Mouse (Mus musculus): Measurements from ENCODE around the gene Grap2.
"Not testable (repeated sequence)": the region's sequence is repeated elsewhere in the genome, so short reads cannot be mapped to it uniquely, and the experiment has no call there.

Grap2 gene

GRCm38 (mm10) chr15:80566696-80567095, 5.7 kb upstream of the Grap2 start:
- DNase-seq (ENCODE audit: low spot score in 2 of 2), result no peak

DNA sequence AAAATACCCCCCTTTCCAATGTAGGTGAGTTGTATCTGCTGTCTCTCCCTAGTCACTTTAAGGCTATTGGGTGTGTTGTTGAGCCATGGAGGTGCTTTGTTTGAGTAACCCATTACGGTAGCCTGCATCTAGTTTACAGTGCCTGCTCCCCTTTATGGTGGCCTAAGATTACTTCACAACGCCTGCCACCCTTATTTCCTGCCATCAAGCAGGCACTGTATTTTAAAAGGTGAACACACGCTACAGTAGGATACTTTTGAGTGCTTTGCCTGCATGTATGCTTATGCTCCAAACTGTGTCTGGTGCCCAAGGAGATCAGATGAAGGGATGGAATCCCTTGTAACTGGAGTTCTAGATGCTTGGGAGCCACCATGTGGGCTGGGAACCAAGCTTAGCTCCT, 5.3 kb upstream of the Grap2 start:
- DNase-seq (ENCODE audit: low spot score in 2 of 2), result no peak

DNA sequence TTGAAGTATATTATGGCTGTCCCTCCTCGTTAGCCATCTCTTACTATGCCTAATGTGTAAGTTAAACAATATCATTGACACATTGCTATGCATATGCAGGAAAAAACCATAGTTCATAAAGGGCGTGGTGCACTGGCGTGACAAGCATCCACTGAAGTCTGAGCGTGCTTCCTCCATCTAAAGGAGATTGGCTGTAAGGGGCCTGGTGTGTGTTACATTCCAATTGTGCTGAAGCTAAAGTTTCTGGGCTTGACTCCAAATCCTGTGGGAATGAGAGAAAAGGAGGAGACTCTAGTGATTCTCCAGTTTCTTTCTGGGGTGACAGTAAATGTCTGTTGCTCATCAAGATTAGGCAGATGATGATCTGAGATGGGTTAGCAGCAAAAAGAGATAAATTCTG, 4.7 kb upstream of the Grap2 start:
- DNase-seq (ENCODE audit: low spot score in 2 of 2), result no peak

DNA sequence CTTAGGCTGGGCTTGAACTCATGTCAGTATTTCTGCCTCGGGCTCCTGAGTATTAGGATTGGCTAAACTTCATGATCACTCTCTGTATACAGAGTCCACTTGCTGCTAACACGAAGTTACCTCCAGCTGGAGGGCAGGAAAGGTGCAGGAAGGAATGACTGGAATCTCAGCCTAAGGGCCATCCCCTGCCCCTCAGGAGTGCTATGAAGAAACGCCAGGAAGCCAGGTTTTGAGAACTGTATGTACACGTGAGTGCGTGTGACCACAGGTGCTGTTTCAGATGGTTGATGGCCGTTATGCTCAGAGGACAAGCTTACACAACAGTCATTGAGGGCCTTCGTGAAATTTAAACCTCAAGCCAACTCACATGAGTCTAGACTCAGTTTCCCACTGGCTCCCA, 3.2 kb upstream of the Grap2 start:
- DNase-seq (ENCODE audit: low spot score in 2 of 2), result no peak

DNA sequence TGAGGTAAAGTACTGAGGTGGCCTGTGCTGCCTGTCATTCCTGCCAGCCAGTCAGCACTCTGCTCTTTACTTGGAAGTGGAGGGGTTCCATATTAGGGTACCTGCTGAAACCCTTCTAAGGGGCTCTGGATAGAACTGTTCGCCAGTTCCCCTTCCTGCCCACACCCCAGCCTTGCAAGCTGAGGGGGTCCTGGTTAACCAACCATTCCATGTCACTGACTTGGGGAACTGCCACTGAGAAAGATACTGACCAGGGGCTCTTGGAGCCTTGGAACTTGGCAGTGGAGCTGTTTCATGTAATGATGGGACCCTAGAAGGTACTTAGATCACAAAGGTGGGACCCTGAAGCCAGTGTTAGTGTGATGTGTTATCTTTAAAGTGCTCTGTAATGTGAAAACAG, 2.2 kb upstream of the Grap2 start:
- DNase-seq (ENCODE audit: low spot score in 2 of 2), result no peak

- peak in 1 of 2 experiments; percentile 10 for DNase-seq (ENCODE audit: low spot score in 2 of 2)
These were observed 783 bp upstream of the Grap2 start for GRCm38 (mm10) chr15:80571611-80572010.

- no peak for DNase-seq (ENCODE audit: low spot score in 2 of 2)
These were observed 572 bp downstream of the Grap2 start for GRCm38 (mm10) chr15:80572811-80573520.

GRCm38 (mm10) chr15:80574211-80575040, 2.0 kb downstream of the Grap2 start:
- DNase-seq (ENCODE audit: low spot score in 2 of 2), result no peak

- DNase-seq (ENCODE audit: low spot score in 2 of 2), result no peak
These were observed 3.5 kb downstream of the Grap2 start for GRCm38 (mm10) chr15:80575817-80576370.

DNA sequence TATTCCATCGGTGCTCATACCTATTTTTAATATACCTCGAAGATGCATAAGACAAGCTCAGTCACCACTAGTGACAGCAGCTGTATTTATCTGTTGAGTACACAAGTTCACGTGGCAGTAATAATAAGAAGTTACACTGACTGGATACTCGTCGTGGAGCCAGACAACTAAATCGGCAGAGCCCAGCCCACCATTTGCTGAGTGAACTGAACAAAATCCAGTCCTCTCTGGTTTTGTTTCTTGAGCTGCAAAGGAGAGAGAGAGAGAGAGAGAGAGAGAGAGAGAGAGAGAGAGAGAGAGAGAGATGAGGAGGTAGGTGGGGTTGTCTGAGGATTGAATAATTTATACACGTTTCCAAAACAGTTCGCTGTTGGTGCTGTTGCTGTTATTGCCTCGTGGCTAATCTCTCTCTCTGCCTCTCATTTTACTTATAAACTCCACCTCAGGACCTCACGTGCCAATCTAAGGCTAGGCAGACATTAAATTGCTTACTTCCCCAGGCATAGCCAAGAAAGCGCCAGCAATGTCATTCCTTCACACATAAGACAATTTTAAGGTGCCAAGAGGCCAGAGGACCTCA, 4.1 kb downstream of the Grap2 start:
- DNase-seq (ENCODE audit: low spot score in 2 of 2), result no peak

GRCm38 (mm10) chr15:80577166-80577960, 5.0 kb downstream of the Grap2 start:
- no peak for DNase-seq (ENCODE audit: low spot score in 2 of 2)

GRCm38 (mm10) chr15:80579121-80579520, 6.7 kb downstream of the Grap2 start:
- no peak for DNase-seq (ENCODE audit: low spot score in 2 of 2)

DNA sequence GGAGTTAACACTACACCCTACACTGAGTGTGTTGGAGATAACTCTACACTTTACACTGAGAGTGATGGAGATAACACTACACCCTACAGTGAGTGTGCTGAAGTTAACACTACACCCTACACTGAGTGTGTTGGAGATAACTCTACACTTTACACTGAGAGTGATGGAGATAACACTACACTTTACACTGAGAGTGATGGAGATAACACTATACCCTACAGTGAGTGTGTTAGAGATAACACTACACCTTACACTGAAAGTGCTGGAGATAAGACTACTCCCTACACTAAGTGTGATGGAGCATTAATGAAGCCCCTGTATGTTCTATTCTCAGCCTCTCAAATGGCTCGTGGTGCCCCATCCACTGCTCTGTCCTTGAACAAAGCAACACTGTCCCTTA, 8.2 kb downstream of the Grap2 start:
- DNase-seq (ENCODE audit: low spot score in 2 of 2), result not testable (repeated sequence)

GRCm38 (mm10) chr15:80582581-80583495, 10.4 kb downstream of the Grap2 start:
- DNase-seq (ENCODE audit: low spot score in 2 of 2), result no peak

- DNase-seq (ENCODE audit: low spot score in 2 of 2), result no peak
These were observed 13.9 kb downstream of the Grap2 start for GRCm38 (mm10) chr15:80586296-80586695.

DNA sequence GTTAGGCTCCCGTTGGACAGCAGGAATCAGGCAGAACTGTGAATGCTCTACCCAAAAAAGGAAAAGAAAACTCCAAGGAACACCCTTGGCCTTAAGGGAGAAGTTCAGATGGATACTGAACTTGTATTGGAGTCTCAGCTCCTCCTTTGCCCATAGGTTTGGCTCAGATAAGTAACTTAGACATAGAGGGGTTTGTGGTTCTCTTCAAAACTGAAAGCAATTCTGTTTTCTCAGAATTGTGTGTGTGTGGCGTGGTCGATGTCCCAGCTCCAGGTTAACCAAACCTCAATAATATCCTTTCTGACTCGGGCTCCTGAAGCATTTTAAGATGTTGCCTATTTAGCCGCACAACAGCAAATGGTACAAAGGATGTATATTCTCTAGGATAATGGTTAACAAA, 18.2 kb downstream of the Grap2 start:
- no peak for DNase-seq (ENCODE audit: low spot score in 2 of 2)

DNA sequence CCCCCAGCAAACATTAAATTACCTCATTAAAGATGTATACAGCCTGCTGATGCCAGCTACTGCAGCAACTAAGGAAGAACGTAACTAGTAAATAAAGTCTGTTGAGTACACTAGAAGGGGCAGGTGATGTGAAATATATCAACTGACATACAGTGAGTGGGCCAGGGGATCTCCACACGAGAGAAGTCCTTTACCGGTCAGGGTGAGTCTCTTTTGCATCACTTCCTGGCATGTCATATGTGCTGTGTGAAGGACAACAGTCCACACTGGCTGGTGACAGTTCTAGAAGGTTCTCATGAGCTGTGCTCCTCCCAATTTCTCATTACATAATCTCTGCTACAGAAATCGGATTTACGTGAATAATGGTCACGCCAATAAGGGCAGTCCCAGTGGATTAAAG, 20.3 kb downstream of the Grap2 start:
- no peak for DNase-seq (ENCODE audit: low spot score in 2 of 2)

GRCm38 (mm10) chr15:80593877-80594276, 21.5 kb downstream of the Grap2 start:
- DNase-seq (ENCODE audit: low spot score in 2 of 2), result no peak

DNA sequence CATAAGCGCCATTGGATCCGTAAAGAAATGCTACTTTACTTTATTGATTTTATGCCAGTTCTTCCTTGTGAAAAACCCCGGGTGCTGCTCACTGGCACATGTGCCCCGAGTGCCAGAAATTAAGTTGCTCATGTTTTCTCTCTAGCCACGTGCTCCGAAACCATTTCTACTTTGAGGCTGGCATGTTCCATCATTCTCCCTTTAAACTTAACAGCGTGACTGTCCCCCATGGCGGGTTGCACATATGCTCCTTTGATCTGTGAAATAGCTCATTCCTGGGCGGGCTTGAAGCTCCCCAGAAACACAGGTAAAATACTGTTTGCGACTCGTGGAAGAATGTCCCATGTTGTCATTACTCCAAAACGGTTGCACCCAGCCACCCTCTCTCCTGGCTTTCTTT, 26.4 kb downstream of the Grap2 start:
- DNase-seq (ENCODE audit: low spot score in 2 of 2), result no peak

GRCm38 (mm10) chr15:80599213-80599750, 26.9 kb downstream of the Grap2 start:
- peak; percentile 57 to 58 for DNase-seq (ENCODE audit: low spot score in 2 of 2)
